Mouse (Mus musculus) lung, adult 2 months (tissue): ENCODE measurements at regions not wholly inside any gene's neighbourhood (a gene's known extent, or its start where the extent isn't known, plus 50 kb on each side); places are given as distances from the start of the nearest gene placed in this dataset.
"Not testable (repeated sequence)": the region's sequence is repeated elsewhere in the genome, so short reads cannot be mapped to it uniquely, and the experiment has no call there.

ENCODE experiments used
- DNase-seq: peaks from one replicate; pipeline ENCODE4 v3.0.0; 2022
- H3K4me1 ChIP-seq: fragments of 200-500 bp; 2 replicates; pipeline ENCODE4 v1.6.1; 2011; ENCODE audit warnings: low read length; ENCODE audit not compliant: control insufficient read depth, insufficient read depth
- H3K4me3 ChIP-seq: fragments of 200-500 bp; replicated peaks from 2 replicates; pipeline ENCODE3; 2011; ENCODE audit warnings: low read depth, mild to moderate bottlenecking, control low read depth, low read length; ENCODE audit errors: extremely low read depth
- CTCF ChIP-seq: fragments of 200-500 bp; IDR thresholded peaks from 2 replicates; pipeline ENCODE4 v1.5.1; 2011; ENCODE audit warnings: mild to moderate bottlenecking, low read length, control low read depth; ENCODE audit not compliant: insufficient read depth
- POLR2A ChIP-seq: fragments of 200-500 bp; IDR thresholded peaks from 2 replicates; pipeline ENCODE4 v1.6.1; 2011; ENCODE audit warnings: low read depth, mild to moderate bottlenecking, control low read depth, low read length, borderline replicate concordance; ENCODE audit errors: extremely low read depth
- WGBS: fragments of 180-500 bp; shearing (Covaris S2); methylation state at CpG from one replicate; pipeline ENCODE4 v1.1.7; 2018; 5-methylcytosine and 5-hydroxymethylcytosine counted together

- Histone ChIP-seq H3K4me3 (no peak overlapping the region), H3K4me1 (no peaks in the 10 kb centered on the region)
- no peak for TF ChIP-seq POLR2A
- TF ChIP-seq CTCF: no peak
- no peak for DNase-seq
- WGBS: 21% methylated on average over 5 of the region's 5 CpGs
Observed at GRCm38 (mm10) chr17:49309079-49309478, 119.1 kb upstream of the Mocs1 start.

GRCm38 (mm10) chr17:49314196-49314595, 114.0 kb upstream of the Mocs1 start:
- no peaks in the 10 kb centered on the region for H3K4me1 ChIP-seq
- no peak for DNase-seq
- no peak overlapping the region for H3K4me3 ChIP-seq
- 71% methylated on average over 2 of the region's 2 CpGs for WGBS
- TF ChIP-seq POLR2A: no peak
- TF ChIP-seq CTCF: no peak

- Histone ChIP-seq H3K4me1 (no peaks in the 10 kb centered on the region), H3K4me3 (no peak overlapping the region)
- DNase-seq: no peak
- WGBS: 62% methylated on average over 4 of the region's 4 CpGs
- TF ChIP-seq POLR2A (no peak), CTCF (no peak)
Observed at GRCm38 (mm10) chr17:49327524-49327923, 100.6 kb upstream of the Mocs1 start.

- no peak for DNase-seq
- Histone ChIP-seq H3K4me3 (no peak overlapping the region), H3K4me1 (no peaks in the 10 kb centered on the region)
- WGBS: 71% methylated on average over 5 of the region's 5 CpGs
- TF ChIP-seq POLR2A: no peak
- no peak for TF ChIP-seq CTCF
Observed at GRCm38 (mm10) chr17:49335318-49335717, 92.8 kb upstream of the Mocs1 start.

GRCm38 (mm10) chr17:49337881-49338280, 90.3 kb upstream of the Mocs1 start:
- no peak for DNase-seq
- WGBS: 82% methylated on average over 5 of the region's 5 CpGs
- Histone ChIP-seq H3K4me1 (no peaks in the 10 kb centered on the region), H3K4me3 (no peak overlapping the region)
- TF ChIP-seq POLR2A (no peak), CTCF (no peak)

GRCm38 (mm10) chr17:49342636-49343035, 85.5 kb upstream of the Mocs1 start:
- H3K4me3 ChIP-seq: no peak overlapping the region
- DNase-seq: no peak
- no peaks in the 10 kb centered on the region for H3K4me1 ChIP-seq
- TF ChIP-seq CTCF: no peak
- no peak for TF ChIP-seq POLR2A
- WGBS: 56% methylated on average over 2 of the region's 2 CpGs

GRCm38 (mm10) chr17:49346701-49347100, 81.5 kb upstream of the Mocs1 start:
- TF ChIP-seq CTCF: no peak
- TF ChIP-seq POLR2A: no peak
- no peaks in the 10 kb centered on the region for H3K4me1 ChIP-seq
- H3K4me3 ChIP-seq: no peak overlapping the region
- 57% methylated on average over 5 of the region's 5 CpGs for WGBS
- no peak for DNase-seq

GRCm38 (mm10) chr17:49349328-49349727, 78.8 kb upstream of the Mocs1 start:
- Histone ChIP-seq H3K4me3 (no peak overlapping the region), H3K4me1 (no peaks in the 10 kb centered on the region)
- TF ChIP-seq CTCF (no peak), POLR2A (no peak)
- DNase-seq: no peak
- 83% methylated on average over 9 of the region's 9 CpGs for WGBS

GRCm38 (mm10) chr17:49359212-49359611, 69.0 kb upstream of the Mocs1 start:
- TF ChIP-seq POLR2A: no peak
- no peak for TF ChIP-seq CTCF
- no peak overlapping the region for H3K4me3 ChIP-seq
- no peaks in the 10 kb centered on the region for H3K4me1 ChIP-seq
- DNase-seq: no peak

- DNase-seq, H3K4me3 ChIP-seq, H3K4me1 ChIP-seq: not testable (repeated sequence)
- WGBS: 55% methylated on average over 6 of the region's 6 CpGs
Observed at GRCm38 (mm10) chr17:49360251-49360650, 67.9 kb upstream of the Mocs1 start.

GRCm38 (mm10) chr17:49367791-49368190, 60.4 kb upstream of the Mocs1 start:
- no peaks in the 10 kb centered on the region for H3K4me1 ChIP-seq
- WGBS: 57% methylated on average over 4 of the region's 4 CpGs
- no peak overlapping the region for H3K4me3 ChIP-seq
- TF ChIP-seq CTCF (no peak), POLR2A (no peak)
- DNase-seq: no peak
